Mouse (Mus musculus): Measurements from ENCODE around the gene Cep295nl.
"Not testable (repeated sequence)": the region's sequence is repeated elsewhere in the genome, so short reads cannot be mapped to it uniquely, and the experiment has no call there.

Gene Cep295nl

DNA sequence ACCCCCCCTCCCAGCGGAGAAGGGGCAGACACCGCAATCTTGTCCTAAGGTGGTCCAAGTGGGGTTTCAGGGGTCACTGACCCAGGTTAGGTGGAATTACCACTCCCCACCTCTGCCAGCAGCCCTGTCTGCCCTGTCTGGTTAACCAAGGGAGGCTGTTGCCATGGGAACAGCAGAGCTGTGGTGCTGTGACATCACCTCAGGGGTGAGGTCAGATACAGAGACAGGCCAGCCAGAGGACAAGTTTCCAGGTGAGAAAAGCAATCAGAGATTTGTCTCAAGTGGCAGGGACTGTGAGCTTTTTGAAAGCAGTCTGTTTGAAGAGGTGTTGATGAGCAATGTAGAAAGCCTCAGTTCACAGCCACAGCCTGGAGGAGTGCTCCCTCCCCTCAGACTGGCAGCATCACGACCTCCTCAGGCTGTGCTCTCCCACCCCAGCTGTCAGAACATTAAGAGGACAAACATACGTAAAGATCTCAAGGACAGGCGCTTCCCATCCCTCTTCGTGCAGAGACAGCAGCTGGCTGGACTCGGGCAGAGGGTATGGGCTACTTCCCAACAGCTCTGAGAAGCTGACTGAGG lies at the start of gene Cep295nl:
Gene Cep295nl (minus strand): TSS at position 101 of the 582 bp plus-strand sequence.
- DNase-seq (ENCODE audit: extremely low read depth, insufficient read length, low spot score) = no peak

DNA sequence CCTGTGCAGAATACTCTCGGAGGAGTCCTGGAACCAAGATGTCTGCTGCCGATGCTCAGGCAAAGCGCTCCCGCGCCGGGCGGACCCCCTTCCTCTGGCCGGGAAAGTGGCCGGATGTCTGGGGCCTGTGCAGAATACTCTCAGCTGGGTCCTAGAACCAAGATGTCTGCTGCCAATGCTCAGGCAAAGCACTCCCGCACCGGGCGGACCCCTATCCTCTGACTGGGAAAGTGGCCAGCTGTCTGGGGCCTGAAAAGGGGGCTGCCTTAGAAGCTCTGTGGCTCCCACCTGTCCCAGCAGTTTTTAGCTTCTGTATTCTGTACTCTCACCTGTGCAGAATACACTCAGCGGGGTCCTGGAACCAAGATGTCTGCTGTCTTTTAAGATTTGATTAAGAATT lies 45.5 kb upstream of the Cep295nl start:
- DNase-seq (ENCODE audit: extremely low read depth, insufficient read length, low spot score) = not testable (repeated sequence)

DNA sequence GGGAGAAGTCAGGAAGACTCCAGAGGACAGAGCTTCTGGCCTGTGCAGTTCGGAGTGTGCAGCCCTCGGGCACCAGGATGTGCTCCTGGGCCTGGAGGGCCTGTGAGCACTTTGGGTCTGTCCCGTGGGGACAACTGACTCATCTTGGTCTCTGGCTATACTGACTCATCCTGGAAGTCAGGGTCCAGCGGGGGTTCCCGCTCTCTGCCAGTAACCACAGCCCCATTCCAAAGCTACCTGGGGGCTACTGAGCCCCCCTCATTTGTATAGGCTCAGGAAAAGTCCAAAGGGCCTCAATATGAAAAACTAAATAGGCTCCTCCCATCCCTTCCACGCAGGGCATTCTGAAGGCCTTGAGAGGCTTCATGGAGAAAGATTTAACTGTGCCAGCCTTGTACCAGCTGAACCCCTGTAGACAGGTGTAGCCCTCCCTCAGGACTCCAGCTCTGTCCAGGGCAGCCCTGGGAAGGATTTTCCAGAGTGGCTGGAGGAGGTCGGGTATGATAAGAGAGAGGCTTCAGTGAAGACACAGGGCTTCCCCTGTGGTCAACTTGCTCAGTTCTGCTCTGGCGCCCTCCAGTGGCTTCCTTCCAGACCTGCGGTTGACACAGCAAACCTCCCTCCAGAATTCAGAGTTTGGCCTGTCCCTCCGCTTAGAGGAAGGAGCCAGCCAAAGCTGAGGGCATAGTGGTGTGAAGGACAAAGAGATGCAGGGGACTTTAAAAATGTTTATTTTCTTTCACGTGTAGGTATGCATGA lies 37.1 kb upstream of the Cep295nl start:
- DNase-seq (ENCODE audit: extremely low read depth, insufficient read length, low spot score) = peak; percentile 80

DNA sequence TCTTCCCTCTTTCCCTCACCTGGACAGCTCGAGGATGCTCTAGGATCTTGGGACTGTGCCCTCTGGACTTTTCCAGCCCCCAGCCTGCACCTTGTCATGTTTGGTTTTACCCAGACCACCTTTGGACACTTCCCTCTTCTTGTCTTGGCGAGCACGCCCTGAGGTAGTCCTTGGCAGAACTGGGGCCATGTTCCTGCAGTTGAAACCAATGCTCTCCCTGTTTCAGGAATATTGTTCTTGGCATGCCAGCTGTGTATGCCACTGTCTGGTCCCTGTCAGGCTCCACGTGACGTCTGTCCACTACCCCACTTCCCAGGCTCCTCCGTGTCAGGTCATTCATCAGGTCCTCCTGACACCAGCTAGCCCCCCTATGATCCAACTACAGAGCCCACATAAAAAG lies 36.4 kb upstream of the Cep295nl start:
- DNase-seq (ENCODE audit: extremely low read depth, insufficient read length, low spot score) = no peak

DNA sequence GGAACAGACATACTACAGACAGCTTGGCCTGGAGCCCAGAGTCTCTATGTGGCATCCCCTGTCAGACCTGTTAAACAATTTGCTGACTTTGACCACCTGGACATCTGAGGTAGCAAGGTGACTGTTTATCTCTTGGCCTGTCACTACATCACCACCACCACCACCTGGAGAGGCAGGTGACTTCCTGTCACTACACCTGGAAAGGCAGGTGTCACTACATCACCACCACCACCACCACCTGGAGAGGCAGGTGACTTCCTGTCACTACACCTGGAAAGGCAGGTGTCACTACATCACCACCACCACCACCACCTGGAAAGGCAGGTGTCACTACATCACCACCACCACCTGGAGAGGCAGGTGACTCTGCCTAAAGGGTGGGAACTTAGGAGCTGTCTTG lies 34.0 kb upstream of the Cep295nl start:
- not testable (repeated sequence) for DNase-seq (ENCODE audit: extremely low read depth, insufficient read length, low spot score)

DNA sequence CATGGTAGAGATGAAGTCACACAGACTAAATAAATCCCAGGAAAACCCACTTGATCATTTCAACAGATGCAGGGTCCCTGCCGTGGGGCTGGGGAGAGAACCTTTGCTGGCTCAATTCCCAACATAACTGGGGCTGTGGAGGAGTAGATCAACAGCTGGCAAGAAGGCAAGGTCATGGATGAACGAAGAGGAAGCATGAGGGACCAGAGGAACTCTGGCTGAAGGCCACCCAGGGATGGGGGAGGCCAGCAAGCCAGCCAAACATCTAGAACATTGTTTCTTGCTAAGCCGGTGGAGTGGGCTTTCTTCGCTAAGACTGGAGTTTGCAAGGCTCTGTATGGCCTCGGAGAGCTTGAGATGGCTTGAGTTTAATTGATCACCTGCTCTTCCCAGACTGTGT lies 33.6 kb upstream of the Cep295nl start:
- DNase-seq (ENCODE audit: extremely low read depth, insufficient read length, low spot score) = no peak

DNA sequence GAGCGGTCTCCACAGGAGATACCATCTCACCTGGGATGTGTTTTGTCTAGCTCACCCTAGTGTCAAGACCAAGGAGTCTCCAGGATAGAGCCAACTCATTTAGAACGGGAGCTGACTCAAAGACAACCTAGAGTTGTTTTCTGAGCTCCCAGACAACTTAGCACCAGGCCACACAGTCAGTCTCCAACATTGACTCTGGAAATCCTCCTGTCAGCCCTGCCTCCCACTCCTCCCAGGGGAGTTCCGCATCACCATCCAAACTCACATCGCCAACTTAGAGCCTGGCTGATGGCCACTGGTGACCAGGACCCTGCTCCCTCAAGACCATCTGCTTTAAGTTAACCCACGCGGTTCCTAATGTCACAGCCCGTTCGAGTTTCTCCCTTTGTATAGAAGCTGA lies 33.2 kb upstream of the Cep295nl start:
- DNase-seq (ENCODE audit: extremely low read depth, insufficient read length, low spot score) = no peak

DNA sequence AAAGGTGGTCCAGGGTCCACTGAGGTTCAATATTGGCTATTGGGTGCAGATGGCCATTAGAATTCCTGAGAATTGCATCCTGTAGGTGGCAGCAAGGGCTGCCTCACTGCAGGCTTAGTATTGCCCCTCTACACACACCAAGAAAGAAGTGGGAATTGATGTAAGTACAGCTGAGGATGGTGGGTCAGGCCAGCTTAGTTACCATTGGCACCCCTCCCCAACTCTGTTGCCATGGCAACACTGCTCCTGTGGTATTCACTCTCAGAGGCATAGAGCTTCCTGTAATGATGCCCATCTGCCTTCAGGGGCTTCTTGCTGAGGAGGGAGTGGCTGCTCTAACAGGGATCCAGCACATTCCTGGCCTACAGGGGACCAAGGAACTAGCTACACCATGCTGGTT lies 32.7 kb upstream of the Cep295nl start:
- no peak for DNase-seq (ENCODE audit: extremely low read depth, insufficient read length, low spot score)

DNA sequence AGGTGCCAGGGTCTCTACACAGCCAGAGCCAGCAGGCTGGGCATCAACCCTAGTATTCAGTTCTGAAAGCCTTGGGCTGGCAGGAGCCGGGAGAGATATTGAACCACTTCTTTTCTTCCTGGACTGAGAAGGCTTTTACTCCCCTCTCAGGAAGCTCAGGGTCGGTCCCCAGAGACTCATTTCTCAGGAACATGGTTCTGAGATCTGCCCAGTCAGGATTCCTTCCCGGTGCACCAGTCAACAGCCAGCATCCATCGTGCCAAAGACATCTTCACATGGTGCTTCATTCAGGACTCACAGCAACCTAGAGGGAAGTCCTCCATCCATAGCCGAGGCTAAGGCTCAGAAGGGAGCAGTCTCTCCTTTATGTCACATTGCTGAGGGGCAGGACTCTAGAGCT lies 32.2 kb upstream of the Cep295nl start:
- DNase-seq (ENCODE audit: extremely low read depth, insufficient read length, low spot score) = no peak

DNA sequence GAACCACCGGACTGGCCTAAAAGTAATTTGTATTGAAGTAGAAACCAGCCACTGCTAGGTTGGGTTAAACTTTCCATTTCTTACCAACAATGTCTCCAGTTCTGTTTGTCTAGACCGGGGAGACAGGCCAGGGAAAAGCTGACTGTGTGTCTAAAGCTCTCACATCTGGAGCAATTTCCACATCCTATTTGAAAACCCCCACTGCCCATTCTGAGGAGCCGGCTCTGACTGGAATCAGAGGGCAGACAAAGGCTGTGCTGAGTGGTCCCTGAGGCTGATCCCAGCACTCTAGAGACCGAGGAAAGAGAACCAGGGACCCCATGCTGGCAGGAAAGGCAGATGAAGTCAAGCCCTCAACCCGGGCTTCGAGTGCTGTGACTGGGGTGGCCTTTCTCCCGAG lies 30.3 kb upstream of the Cep295nl start:
- DNase-seq (ENCODE audit: extremely low read depth, insufficient read length, low spot score) = no peak

DNA sequence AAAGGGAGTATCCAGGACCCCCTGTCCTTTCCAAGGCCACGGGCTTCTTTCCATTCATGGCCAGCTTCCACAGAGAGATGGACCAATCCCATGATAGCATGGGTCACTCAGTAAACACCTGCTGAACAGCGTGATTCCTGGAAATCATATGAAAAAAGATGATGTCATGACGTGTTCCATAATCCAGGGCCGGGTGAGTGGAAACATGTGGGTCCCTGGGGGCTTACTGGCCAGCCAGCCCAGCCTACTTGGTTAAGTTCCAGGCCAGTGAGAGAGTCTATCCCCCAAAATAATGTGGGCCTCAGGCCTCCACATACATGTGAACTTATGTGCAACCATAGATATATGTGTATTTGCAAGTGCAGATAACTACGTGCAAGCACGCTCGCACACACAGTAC lies 29.6 kb upstream of the Cep295nl start:
- no peak for DNase-seq (ENCODE audit: extremely low read depth, insufficient read length, low spot score)

DNA sequence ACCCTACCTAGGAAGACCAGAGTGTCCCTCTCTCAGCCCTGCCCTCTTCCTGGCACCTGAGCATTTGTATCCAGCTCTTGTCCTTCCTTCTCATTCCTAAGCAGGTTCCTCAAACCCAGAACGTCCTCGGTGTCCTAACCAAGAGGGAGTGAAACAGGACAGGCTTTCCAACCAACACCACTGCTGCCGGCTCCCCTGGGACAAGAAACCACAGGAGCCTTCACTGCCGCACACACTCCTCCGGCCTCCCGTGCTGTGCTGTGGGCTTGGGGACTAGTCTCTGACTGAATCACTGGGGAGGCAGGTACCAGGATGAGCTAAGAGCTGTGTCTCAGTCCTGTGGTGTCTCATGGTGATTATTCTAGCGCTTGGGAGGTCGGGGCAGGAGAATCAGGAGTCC lies 27.4 kb upstream of the Cep295nl start:
- peak; percentile 73 for DNase-seq (ENCODE audit: extremely low read depth, insufficient read length, low spot score)

DNA sequence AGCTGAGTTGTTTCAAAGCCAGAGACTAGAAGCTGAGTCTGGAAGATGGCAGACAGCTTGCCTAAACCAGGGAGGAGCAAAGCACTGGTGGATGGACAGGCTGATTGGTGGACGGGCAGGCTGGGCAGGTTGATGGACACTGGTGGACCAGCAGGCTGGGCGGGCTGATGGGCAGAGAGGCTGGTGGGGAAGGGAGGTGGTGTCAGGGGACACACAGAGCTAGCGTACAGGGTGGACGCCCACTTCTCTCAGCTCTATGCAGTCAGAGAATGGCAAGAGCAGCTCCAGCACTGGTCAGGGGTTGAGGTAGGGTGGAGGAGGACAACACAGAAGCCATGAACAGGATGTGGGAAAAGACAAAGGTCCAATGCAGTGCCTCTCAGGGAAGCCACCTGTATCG lies 27.0 kb upstream of the Cep295nl start:
- peak; percentile 53 for DNase-seq (ENCODE audit: extremely low read depth, insufficient read length, low spot score)

DNA sequence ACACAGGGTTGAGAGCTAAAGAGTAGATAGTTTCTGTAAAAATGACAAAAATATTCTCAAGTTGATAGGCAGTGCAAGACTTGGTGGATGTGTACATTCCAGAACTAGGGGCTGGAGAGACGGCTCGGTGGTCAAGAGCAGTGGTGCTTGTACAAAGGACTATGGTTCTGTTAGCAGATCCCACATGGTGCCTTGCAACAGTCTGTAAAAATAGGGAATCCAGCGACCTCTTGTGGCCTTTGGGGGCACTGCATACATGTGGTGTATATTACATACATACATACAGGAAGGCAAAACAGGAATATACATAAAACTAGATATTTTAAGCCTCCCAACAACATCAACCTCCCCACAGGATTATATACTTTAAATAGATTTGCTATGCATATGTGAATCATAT lies 26.0 kb upstream of the Cep295nl start:
- no peak for DNase-seq (ENCODE audit: extremely low read depth, insufficient read length, low spot score)

DNA sequence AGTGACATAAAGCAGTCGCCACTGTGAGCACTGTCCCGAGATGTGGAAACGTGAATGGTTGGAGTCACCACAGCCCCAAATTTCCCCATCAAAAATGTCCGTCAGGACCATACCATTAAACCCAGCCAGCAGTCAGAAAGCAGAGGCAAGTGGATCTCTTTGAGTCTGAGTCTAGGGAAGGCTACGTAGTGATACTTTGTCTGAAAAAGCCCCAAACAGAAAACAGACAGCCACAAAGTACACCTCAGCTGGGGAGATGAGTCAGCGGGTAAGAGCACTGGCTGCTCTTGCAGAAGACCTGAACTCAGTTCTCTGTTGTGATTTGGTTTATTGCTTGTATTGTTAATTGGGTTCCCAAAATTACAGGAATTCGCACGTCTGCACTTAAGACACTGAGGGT lies 24.3 kb upstream of the Cep295nl start:
- no peak for DNase-seq (ENCODE audit: extremely low read depth, insufficient read length, low spot score)

DNA sequence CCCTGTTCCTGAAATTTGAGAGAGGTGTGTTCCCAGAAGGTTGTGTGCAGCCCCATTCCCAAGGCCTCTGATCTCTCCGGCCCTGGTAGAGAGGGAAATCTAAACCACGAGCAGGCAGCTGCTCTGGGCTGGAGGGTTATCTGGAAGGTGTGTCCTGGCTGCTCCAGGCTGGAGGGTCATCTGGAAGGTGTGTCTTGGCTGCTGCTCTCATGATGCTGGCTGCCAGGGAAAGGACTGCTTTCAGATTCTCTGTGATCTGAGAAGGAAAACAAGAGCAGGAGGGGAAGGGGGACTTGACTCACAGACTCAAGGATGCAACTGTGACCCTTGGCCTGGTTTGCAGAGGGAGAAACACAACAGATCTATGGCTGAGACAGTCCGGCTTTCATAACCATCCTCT lies 23.8 kb upstream of the Cep295nl start:
- DNase-seq (ENCODE audit: extremely low read depth, insufficient read length, low spot score) = no peak

DNA sequence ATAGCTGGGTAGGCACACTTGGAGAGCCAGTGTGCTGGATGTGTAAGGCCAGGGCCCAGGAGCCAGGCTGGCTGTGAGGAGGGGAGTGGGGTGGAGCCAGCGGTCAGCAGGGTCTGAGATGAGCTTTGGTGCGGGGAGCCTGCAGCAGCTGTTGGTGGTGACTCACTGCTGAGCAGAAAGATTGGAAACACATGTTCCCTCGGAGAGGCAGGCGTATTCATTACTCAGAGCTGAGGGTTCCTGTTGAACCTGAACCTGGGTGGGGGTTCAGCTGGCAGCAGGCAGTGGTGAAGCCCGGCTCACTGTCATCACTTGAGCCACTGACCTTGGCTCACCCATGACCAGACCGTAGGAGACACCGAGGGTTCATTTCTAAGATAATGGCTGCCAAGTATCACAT lies 22.9 kb upstream of the Cep295nl start:
- peak; percentile 92 for DNase-seq (ENCODE audit: extremely low read depth, insufficient read length, low spot score)

DNA sequence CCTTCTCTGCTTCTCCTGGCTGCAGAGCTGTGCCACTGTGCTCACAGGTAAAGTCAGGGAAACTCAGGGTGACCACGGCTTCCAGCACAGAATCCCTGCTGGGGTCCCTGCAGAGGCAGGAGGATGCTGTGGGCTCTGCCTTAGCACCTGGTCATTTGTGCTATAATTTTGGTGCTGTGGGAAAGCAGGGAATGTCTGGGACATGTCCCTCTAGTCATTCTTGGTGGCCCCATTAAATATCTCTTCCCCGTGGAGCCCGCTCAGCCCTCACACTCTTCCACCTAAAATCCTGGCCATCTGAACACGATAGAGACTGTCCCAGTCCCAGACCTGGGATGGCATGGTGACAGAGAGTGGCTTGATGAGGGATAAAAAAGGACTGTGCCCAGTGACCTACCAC lies 21.7 kb upstream of the Cep295nl start:
- no peak for DNase-seq (ENCODE audit: extremely low read depth, insufficient read length, low spot score)

DNA sequence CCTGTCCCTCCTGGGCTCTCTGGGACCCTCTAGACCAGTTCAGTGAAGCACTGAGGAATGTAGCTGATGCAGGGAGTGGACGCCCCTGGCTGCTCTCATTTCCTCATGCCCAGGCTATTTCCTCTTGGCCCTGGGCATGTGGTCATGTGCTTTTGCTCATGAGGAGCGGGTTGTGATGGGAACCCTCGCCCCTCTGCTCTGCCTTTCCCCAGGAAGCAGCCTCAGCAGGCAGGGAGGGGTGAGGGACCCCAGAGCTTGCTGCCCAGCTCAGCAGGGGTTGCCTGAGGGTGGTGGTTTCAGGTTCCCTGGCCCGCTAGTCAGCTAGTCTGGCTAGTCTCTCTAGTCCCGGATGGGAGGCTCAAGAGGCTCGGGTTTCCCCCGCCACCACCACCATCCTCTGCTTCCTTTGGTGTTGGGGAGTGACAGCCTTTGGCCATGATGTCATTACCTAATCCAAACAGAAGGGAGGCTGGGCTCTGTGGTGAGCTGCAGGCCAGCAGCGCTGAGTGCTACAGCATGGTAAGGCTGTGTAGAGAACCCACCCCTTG lies 20.7 kb upstream of the Cep295nl start:
- peak; percentile 89 for DNase-seq (ENCODE audit: extremely low read depth, insufficient read length, low spot score)

DNA sequence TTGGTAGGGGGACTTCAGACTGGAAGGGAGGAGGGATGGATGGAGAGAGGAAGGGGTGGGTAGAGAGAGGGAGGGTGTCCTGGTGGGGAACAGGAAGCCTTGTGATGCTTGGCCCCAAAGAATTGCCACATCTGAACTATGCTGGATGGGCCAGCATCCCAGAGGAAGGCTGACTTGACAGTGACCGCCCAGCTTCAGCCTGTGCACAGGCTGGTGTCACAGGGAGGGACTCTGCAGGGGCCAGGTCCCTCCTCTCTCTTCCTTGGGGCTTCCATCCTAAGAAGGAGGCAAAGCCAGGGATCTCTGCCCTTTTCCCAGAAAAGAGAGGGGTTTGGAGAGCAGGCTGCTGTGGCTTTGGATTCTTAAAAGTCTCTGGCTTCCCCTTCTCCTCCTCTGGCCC lies 20.2 kb upstream of the Cep295nl start:
- no peak for DNase-seq (ENCODE audit: extremely low read depth, insufficient read length, low spot score)

DNA sequence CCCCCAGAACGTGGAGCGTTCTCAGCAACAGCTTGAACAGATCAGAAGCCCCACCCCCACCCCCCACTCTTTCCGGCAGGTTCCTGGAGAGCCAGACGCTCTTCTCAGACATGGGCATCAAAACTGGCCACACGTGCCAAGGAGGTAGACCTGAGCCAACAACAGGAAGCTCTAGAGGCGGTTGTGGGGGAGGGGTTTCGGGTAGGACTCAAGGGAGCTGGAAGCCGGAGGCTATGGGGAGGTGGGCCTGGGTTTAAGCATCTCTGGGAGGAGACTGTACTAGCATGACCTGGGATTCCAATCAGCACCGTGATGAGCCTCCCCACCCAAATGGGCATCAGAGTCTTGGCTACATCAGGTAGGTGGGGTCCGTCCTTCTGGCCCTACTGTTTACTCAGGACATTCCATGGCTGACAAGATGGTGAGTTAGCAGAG lies 18.6 kb upstream of the Cep295nl start:
- DNase-seq (ENCODE audit: extremely low read depth, insufficient read length, low spot score) = peak; percentile 77

DNA sequence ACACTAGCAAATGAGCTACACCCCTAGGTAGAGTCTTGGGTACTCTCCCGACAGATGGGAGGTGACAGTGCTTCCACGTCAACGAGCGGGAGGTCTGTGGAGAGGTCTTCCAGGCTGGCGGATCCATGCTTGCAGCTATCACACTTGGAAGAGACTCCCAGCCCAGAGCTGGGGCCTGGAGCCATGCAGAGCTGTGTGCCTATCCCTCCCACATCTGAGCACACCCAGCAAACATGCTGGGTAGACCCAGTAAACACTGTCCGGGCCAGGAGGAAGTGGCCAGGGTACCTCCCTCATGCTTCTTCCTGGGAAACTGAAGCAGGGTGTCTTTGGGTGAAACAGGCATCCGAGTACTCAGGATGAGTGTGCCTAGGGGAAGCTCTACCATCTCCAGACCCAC lies 18.2 kb upstream of the Cep295nl start:
- DNase-seq (ENCODE audit: extremely low read depth, insufficient read length, low spot score) = no peak
